Mouse (Mus musculus): ENCODE data around the gene Bmp10.

The Bmp10 gene

DNA sequence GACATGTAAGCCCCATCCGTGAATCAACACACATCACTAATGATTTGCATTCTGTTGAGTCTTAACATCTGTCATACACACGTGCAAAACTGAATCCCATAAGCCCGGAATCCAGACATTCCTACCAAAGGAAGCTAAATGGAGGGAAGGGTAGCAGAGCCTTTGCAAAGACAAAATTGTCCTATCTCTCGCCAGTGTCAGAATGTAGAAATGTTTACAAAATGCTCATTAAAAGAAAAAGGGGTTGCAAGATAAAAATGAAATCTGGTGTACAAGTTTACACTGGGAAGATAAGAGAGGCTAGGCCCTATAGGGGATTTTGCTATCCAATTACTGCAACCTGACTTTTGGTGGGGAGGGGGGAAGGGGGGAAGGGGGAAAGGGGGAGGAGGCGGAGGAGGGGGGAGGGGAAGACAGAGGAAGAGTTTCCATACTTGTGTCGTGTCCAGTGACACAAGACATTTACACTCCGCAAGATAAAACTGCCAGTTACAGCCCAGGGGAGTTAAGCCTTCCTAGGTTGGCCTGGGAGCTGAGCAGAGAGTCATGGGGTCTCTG lies at the start of gene Bmp10:
Gene Bmp10 (plus strand): TSS at position 508 of the 558 bp plus-strand sequence.
- no peak for DNase-seq

GRCm38 (mm10) chr6:87383926-87384691 lies 44.7 kb upstream of the Bmp10 start:
- peak in 1 of 2 experiments; percentile 51 for DNase-seq

DNA sequence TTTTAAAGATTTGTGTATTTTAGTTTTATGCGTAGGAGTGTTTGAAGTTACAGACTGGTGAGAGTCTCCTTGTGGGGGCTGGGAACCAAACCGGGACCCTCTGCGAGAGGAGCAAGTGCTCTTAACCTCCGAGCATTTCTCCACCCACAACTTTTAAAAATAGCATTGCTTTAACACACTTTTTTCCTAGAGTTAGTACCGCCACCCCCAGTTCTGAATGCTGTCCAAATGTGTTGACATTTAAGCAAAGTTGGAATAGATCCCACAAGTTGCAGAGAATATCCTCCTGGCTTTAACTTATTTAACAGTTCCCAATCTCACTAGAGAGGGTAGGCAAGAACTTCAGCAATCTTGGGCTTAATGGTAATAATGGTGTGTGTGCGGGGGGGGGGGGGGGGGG lies 44.0 kb upstream of the Bmp10 start:
- DNase-seq, result no peak

- peak; percentile 48 to 81 for DNase-seq
Observed at GRCm38 (mm10) chr6:87386203-87386602, 42.6 kb upstream of the Bmp10 start.

- no peak for DNase-seq
Observed at GRCm38 (mm10) chr6:87386681-87387080, 42.1 kb upstream of the Bmp10 start.

DNA sequence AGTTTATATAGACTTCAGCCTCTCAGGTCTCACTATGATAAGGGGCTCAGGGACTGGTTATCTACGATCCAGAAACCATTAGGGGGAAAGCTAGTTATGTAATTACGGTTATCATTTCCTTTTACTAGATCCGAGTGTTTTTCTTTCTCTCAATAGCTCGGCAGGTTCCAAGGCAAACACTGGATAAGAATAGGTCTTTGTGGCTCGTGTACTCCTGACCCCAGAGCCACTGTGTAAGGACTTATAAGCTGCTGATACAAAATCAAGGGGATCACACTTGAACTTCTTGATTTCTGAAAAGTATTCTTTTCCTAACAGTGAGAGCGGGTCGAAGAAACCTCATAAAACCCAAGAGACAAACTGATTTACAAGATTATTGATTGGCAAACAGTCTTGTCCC lies 39.9 kb upstream of the Bmp10 start, which contains the start of gene Gkn3:
Gene Gkn3 (minus strand): TSS at position 59 of the 400 bp plus-strand sequence.
- no peak for DNase-seq

DNA sequence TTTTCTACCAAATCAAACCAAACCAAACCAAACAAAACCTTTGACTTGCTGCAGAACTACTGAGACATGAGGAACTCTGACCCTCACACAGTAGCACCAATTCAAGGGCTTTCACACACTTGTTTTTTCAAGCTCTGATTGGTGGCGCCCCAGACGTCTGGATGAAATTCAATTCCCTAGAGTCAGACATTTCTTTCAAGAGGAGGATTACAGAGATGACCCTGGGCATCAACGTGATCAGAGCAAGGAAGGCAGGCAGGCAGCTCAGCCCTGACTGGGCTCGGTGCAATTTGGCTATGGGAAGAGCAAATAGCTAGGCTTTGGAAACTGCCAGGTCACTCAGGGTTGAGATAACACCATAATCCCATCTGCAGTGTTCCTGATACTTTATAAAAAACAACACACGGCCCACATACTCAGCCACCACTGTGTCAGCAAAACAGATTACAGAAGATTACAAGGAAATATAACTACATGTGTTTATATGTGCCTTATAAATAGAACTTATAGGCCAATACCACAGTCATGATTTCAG lies 39.3 kb upstream of the Bmp10 start:
- DNase-seq, result no peak

- DNase-seq, result peak; percentile 45 to 63
Observed at GRCm38 (mm10) chr6:87393466-87394205, 35.2 kb upstream of the Bmp10 start.

DNA sequence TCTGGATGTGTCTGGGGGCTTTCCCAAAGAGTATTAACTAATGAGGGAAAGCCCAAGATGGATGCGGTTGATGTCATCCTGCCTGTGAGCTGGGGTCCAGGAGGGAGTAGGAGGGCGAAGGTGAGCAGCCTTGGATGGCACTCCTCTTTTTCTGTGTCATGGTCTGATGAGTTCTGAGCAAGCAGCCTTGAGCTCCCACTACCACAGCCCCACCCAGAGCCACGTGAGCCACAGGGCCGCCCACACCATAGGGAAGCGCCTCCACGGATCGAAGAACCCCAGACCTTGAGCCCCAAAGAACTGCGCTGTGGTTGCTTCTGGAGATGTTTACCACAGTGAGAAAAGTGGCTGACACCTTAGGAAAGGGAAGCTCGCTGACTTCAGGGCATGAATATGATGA lies 34.0 kb upstream of the Bmp10 start:
- DNase-seq, result peak in 1 of 2 experiments; percentile 37

- DNase-seq, result peak; percentile 65 to 91
Observed at GRCm38 (mm10) chr6:87399137-87399536, 29.7 kb upstream of the Bmp10 start.

DNA sequence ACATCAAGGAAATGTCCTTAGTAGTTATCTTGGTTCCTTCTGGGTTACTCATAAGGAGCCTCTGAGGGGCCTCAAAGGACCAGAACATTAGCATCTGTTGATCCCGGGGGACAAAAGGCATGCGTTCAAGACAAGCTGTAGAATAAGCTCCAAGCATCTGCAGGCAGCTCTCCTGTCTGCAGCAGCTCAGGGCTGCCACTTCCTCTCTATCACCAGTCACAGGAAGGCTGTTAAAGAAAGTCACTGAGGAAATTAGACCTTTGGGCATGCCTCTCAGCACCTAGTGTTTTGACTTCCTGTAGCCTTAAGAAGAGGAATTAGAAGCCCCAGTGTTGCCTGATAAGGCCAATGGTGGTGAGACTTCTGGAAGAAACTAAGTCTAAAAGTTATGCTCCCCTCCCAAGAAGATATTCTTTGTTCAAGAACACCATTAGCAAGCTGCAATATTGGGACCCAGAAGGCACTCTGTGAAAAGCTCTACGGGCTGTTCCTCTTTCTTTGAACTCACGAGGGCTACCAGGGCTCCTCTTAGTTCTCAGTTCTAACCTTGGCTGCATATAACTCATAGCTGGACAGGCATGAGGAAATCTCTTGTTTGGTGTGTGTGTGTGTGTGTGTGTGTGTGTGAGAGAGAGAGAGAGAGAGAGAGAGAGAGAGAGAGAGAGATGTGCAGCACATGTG lies 28.8 kb upstream of the Bmp10 start:
- DNase-seq, result no peak

GRCm38 (mm10) chr6:87401456-87401855 lies 27.3 kb upstream of the Bmp10 start:
- DNase-seq, result no peak

DNA sequence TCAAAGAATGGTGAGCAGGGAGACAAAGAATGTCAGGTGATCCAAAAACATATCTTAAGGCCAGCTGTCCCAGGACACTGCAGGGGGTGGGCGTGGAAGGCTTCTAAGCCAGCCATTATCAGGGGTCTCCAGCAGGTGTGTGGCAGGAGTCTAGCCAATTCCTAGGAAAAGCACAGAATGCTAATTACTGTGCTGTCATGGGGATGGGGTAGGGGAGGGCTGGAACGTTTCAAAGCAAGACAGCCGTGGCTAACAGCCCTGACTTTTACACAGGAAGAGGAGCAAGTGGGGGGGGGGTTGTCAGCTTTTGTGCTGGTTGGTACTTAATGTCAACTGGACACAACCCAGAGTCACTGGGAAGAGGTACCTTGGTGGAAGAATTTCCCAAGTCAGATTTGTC lies 16.8 kb upstream of the Bmp10 start:
- DNase-seq, result no peak

GRCm38 (mm10) chr6:87422304-87422703 lies 6.5 kb upstream of the Bmp10 start:
- no peak for DNase-seq

DNA sequence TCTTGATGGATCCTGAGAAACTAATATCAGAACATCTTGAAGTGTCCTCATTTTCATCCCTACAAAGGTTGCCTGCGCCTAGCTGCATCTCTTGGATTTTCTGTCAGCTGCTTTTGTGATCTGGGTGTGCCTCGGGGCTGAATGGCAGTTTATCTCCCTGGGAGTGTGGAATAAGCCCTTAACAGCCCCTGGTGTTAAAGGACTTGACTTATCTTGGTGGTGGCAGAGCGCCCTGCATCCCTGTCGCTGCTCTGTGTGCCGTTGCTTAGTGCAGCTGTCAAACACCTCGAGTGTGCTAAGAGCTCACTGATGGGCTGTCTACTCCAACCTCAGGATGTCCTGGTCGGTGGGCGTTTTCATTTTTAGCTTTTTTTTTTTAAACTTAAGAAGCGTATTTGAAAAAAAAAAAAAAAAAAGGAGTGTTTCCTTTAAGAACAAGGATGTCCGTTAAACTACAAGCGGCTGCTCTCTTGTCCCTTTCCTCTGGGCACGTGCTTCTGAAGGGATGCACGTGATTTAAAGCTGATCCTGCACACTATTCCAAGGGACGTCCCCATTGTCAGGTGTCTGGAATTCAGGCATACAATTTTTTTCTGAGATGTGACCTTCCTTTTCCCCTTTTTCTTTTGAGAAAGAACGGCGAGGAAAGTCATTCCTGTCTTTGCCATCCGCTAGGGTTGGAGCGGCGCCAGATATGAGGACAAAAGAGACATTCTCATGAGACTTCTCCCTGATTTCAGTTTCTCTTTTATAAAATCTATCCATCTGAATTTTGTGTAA lies 4.6 kb upstream of the Bmp10 start:
- DNase-seq, result peak; percentile 40 to 69

- DNase-seq, result peak in 1 of 2 experiments; percentile 6
Observed at GRCm38 (mm10) chr6:87426954-87427353, 1.8 kb upstream of the Bmp10 start.

GRCm38 (mm10) chr6:87427616-87428015 lies 1.2 kb upstream of the Bmp10 start:
- no peak for DNase-seq

- no peak for DNase-seq
Observed at GRCm38 (mm10) chr6:87435791-87436190, 7.0 kb downstream of the Bmp10 start.

DNA sequence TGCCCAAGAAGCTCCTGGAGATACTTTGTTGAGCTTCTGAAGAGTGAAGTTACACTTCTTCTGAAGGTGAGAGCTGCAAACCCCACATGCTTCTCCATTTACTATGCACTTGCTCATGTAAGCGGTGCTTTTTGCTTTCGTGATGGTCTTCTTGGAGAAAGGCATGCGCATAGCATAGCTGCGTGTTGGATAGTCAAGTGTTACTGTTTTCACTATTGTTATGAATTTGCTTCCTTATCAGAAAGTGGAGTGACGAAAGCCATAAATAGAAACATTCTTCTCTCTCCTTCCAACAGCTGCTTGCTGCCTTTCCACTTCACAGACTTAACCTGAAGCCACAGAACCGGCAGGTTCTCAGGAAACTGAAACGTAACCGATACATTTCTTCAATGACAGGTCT lies 8.0 kb downstream of the Bmp10 start:
- no peak for DNase-seq

- DNase-seq, result no peak
Observed at GRCm38 (mm10) chr6:87443253-87443652, 14.5 kb downstream of the Bmp10 start.

DNA sequence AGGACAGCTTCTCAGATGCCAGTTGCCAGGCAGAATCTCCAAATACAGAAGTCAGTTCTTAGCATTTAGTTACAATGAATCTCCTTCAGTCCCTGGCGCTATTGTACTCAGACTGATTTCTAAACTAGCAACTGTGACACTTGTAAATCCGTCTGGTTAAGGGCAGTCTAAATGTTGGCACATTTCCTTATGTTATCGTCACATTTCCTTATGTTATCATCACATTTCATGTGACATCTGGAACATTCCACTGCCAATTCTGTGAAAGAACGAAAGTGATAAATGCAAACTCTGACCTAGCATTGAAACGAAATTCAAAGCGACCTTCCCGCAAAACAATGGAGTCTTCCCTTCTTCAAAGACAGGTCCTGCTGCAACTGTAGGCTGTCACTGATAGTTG lies 16.4 kb downstream of the Bmp10 start:
- no peak for DNase-seq

DNA sequence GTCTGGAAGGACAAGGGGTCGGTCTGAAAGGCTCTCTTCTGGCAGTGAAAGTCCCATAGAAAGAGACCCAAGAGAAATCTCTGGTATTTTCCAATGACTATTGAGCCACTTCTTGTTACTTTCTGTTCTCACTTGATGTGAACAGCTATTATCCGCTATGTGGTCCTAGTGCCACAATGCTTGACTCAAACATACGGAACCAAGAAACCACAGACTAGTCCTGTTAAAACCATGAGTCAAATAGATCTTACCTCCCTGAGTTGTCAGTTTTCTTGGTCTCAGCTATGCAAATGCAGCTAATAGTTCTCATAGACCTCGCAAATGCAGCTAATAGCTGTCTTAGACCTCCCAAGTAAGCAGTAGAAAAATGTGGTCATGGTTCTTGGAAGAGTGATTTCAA lies 18.4 kb downstream of the Bmp10 start:
- DNase-seq, result no peak

All from kidney, postnatal 36 days (tissue).